Mouse (Mus musculus) embryonic facial prominence, embryonic 14.5 days (tissue): ENCODE data around the gene Gm4307. TPM values are rescaled to one million over a fixed set of nuclear protein-coding genes. Genes with fewer than 3 reads are reported as not detected.

Experiments used
- polyA plus RNA-seq: library from polyadenylated mRNA; unstranded; fragments of >200 nt; fragmentation: Nextera tagmentation; extraction: Ambion mirVana; gene quantifications from 2 replicates; pipeline ENCODE4 v1.2.1, GENCODE M21; 2014

Gene Gm4307
- polyA plus RNA-seq, 1 experiment from 2014 or later: not detected

Other genes with a start within 250 kb of the Gm4307 start
- gene Gm4301, start 25.7 kb upstream of the Gm4307 start, polyA plus RNA-seq: not detected in 2 replicates
- gene Gm4302, start 20.5 kb upstream of the Gm4307 start, polyA plus RNA-seq: not detected in 2 replicates
- not detected in 2 replicates for gene Gm4303, start 15.4 kb upstream of the Gm4307 start, polyA plus RNA-seq
- gene Gm4305, start 10.2 kb upstream of the Gm4307 start, polyA plus RNA-seq: not detected in 2 replicates
- gene Gm4312, start 21.2 kb downstream of the Gm4307 start, polyA plus RNA-seq: not detected in 2 replicates
- 22.7 and 23.1 TPM in 2 replicates for gene Tmtc3, start 126.0 kb downstream of the Gm4307 start, polyA plus RNA-seq
- 5.6 and 6.2 TPM in 2 replicates for gene Cep290, start 126.2 kb downstream of the Gm4307 start, polyA plus RNA-seq
- gene 4930430F08Rik, start 229.1 kb downstream of the Gm4307 start, polyA plus RNA-seq: 10.2 and 10.9 TPM in 2 replicates
- not detected in 2 replicates for gene 1700017N19Rik, start 229.1 kb downstream of the Gm4307 start, polyA plus RNA-seq